Mouse (Mus musculus) CH12.LX (cell line): ENCODE measurements around the gene Naa38.
A peak's percentile ranks its signal among the peaks of the same experiment; 100 is the strongest.

ENCODE experiments used
- CTCF ChIP-seq, 2 experiments: IDR thresholded peaks in 1 of 2; conservative IDR thresholded peaks in 1 of 2; 2 replicates each; pipeline ENCODE4 v1.5.1; 2011 to 2012; ENCODE audit warnings: low read depth in 2 of 2, low read length in 2 of 2, improper control_type of control experiment in 1 of 2, inconsistent platforms in 1 of 2, mild to moderate bottlenecking in 1 of 2, moderate library complexity in 1 of 2
- ELF1 ChIP-seq: IDR thresholded peaks from 2 replicates; pipeline ENCODE4 v1.6.1; 2014; ENCODE audit warnings: low read depth, mild to moderate bottlenecking, inconsistent platforms, low read length, improper control_type of control experiment
- GABPA ChIP-seq: IDR thresholded peaks from 2 replicates; pipeline ENCODE4 v1.6.1; 2012; ENCODE audit warnings: low read depth, low read length, improper control_type of control experiment, inconsistent platforms; ENCODE audit not compliant: insufficient replicate concordance
- IRF4 ChIP-seq: IDR thresholded peaks from 2 replicates; pipeline ENCODE4 v1.6.1; 2014; ENCODE audit warnings: low read depth, mild to moderate bottlenecking, inconsistent platforms, low read length, improper control_type of control experiment
- MAFK ChIP-seq: IDR thresholded peaks from 2 replicates; pipeline ENCODE4 v1.6.1; 2011; ENCODE audit warnings: low read length, improper control_type of control experiment; ENCODE audit not compliant: insufficient replicate concordance
- POLR2AphosphoS2 ChIP-seq: IDR thresholded peaks from 2 replicates; pipeline ENCODE4 v1.6.1; 2011; ENCODE audit warnings: low read depth, low read length, improper control_type of control experiment
- TCF12 ChIP-seq: IDR thresholded peaks from 2 replicates; pipeline ENCODE4 v1.6.1; 2014; ENCODE audit warnings: low read depth, mild to moderate bottlenecking, inconsistent platforms, low read length, improper control_type of control experiment
- USF1 ChIP-seq: IDR thresholded peaks from 2 replicates; pipeline ENCODE4 v1.6.1; 2014; ENCODE audit warnings: low read depth, mild to moderate bottlenecking, inconsistent platforms, low read length, improper control_type of control experiment
- ZMIZ1 ChIP-seq: IDR thresholded peaks from 2 replicates; pipeline ENCODE4 v1.6.1; 2012; ENCODE audit warnings: low read depth, mild to moderate bottlenecking, inconsistent platforms, low read length, improper control_type of control experiment

DNA sequence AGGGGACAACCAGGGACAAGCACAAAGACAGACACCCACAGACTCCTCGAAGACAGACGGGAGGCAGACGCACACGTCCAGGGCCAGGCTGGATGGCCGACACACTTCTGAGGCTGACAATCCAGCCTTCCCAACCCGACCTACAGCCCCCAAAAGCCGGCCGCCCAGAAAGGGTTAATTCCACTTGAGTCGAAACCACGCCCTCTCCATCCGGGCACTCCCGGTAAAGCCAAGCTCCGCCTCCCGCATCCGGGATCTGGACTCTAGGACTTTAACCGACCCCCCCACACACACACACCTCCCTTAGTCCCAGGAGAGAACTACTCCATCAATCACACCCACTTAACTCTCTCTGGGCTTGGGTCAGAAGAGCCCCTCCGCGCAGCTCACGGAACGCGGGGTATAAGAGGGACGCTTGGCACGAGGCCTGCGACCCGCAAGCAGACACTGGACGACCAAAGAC lies 15.8 kb downstream of the Naa38 start:
- no peak for TF ChIP-seq ZMIZ1
- no peak for TF ChIP-seq USF1
- TF ChIP-seq TCF12, result peak; percentile 28; the same call in 1 of the 2 replicates
- TF ChIP-seq CTCF (conservative IDR thresholded peaks at IDR 0.05 in 1 of 2, IDR thresholded peaks at IDR 0.05 in 1 of 2; ENCODE audit: low read depth in 2 of 2, low read length in 2 of 2), result no peak
- peak; percentile 62 for TF ChIP-seq ELF1
- TF ChIP-seq GABPA, result no peak
- TF ChIP-seq POLR2AphosphoS2, result no peak
- TF ChIP-seq MAFK, result no peak
- no peak for TF ChIP-seq IRF4
